In the genomic region with DNA sequence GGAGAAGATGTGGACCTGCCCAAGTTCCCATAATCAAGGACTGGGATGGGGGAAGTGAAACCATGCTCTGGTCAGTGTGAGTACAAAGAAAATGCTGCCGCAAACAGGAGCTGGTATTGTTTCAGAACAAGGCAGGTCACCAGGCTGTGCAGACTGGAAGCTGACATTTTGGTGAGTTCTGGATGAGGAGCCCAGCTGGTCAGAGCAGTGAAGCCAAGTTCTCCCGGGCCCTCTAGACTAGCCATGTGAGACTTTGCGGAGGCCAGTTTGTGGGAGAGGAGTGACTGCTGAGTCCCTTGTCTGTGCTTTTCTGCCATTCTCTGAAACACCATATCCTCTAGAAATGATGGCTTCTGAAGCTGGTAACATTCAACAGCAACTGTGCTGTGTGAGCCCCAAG, we compare ENCODE assay signal across 10 mouse cellular contexts.
"Had no signal": no experiment of that assay in that cellular context is flagged by ENCODE, and none has a peak within 500 bp of the region (broad histone marks: within the 10 kb centered on the region; RNA-seq: fewer than 3 reads in every experiment).

No protein-coding gene starts in this region.

- H3K4me3 ChIP-seq: limb, embryonic 10.5 days; megakaryocyte, embryonic 14.5 days; midbrain, embryonic 15.5 days; neural tube, embryonic 12.5 days had no signal

- H3K27me3 ChIP-seq: megakaryocyte, embryonic 14.5 days; midbrain, embryonic 15.5 days; neural tube, embryonic 12.5 days had no signal

- DNase-seq: kidney, postnatal 36 days; lung, embryonic 14.5 days; lung, postnatal 10 days; thymus, postnatal 4 days had no signal

- H3K27ac ChIP-seq: limb, embryonic 10.5 days; macrophage; midbrain, embryonic 15.5 days; neural tube, embryonic 12.5 days; stomach, postnatal 0 days had no signal

- H3K4me1 ChIP-seq: limb, embryonic 10.5 days; megakaryocyte, embryonic 14.5 days; neural tube, embryonic 12.5 days had no signal
